Mouse (Mus musculus): Measurements from ENCODE around the gene Srsf5. TPM values are rescaled to one million over a fixed set of nuclear protein-coding genes. Genes with fewer than 3 reads are reported as not detected.
"Not testable (repeated sequence)": the region's sequence is repeated elsewhere in the genome, so short reads cannot be mapped to it uniquely, and the experiment has no call there.

Srsf5 gene
- total RNA-seq, 2 experiments from 2014 or later: 96.9 to 112 TPM

- intact Hi-C loops (cut with DNase I; ENCODE audit: low total_unique reads): no loop called here
- DNase-seq: no peak
Measured at GRCm38 (mm10) chr12:80944204-80944603, 1.1 kb upstream of the Srsf5 start.

GRCm38 (mm10) chr12:80944963-80945333 is 356 bp upstream of the Srsf5 start:
- intact Hi-C loops (cut with DNase I; ENCODE audit: low total_unique reads); DNase-seq: not testable (repeated sequence)

GRCm38 (mm10) chr12:80945996-80946355 is 672 bp downstream of the Srsf5 start:
- peak; percentile 97 for DNase-seq
- intact Hi-C loops (cut with DNase I; ENCODE audit: low total_unique reads): no loop called here

GRCm38 (mm10) chr12:80948202-80948601 is 2.9 kb downstream of the Srsf5 start:
- intact Hi-C loops (cut with DNase I; ENCODE audit: low total_unique reads): no loop called here
- no peak for DNase-seq

DNA sequence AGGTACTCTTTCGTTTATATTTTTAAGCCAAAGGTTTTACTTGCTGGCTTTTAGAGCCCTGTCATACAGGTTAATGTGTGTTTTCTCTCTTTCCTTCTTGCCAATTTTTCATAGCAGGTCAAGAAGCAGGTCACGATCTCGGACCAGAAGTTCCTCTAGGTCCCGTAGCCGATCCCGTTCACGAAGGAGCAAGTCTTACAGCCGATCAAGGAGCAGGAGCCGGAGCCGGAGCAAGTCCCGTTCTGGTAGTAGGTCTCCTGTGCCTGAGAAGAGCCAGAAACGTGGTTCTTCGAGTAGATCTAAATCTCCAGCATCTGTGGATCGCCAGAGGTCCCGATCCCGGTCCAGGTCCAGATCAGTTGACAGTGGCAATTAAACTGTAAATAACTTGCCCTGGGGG is 4.3 kb downstream of the Srsf5 start:
- intact Hi-C loops (cut with DNase I; ENCODE audit: low total_unique reads): not testable (repeated sequence)

DNA sequence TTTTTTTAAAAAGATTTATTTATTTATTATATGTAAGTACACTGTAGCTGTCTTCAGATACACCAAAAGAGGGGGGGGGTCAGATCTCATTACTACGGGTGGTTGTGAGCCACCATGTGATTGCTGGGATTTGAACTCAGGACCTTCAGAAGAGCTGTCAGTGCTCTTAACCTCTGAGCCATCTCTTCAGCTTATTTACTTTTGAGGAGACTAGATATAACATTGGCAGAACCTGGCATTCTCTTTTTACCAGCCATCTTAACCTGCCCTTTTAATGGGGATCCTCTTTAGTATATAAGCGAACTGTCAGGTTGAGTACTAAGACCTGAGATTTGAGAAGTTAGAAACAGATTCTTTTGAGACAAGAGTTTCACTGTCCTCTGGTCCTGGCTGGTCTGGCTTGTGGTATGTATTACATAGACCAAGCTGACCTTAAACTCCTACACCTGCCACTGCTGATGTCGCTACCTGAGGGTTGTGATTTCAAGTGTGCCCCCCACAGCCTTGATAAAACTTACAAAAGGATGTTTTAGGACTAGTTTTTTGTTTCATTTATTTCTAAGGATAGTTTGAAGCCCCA is 6.4 kb downstream of the Srsf5 start:
- DNase-seq: no peak
- intact Hi-C loops (cut with DNase I; ENCODE audit: low total_unique reads): no loop called here

More for the DNA sequence above, 4.3 kb downstream of the Srsf5 start:
- not testable (repeated sequence) for DNase-seq

GRCm38 (mm10) chr12:80952526-80952925 is 7.2 kb downstream of the Srsf5 start:
- intact Hi-C loops (cut with DNase I; ENCODE audit: low total_unique reads): no loop called here
- no peak for DNase-seq

GRCm38 (mm10) chr12:80956039-80956438 is 10.7 kb downstream of the Srsf5 start:
- DNase-seq: no peak
- intact Hi-C loops (cut with DNase I; ENCODE audit: low total_unique reads): no loop called here

DNA sequence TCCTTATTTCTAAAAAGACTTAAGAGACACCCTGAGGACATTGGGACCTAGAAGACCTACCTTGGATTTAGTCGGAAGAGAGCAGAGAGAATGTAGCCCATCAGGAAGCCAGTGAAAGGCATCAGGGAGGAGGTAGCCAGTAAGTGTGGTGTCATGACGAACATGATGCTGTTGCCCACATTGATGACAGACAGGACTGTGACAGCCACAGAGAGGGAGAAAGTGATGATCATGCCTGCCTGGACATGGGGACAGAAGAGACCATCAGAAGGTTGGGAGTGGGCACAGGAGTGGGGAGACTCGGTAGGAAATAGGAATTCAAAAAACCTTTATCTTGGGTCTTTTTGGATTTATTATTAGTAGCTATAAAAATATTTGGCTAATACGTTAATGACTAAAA is 12.7 kb downstream of the Srsf5 start:
- DNase-seq: no peak

GRCm38 (mm10) chr12:80962566-80962965 is 17.3 kb downstream of the Srsf5 start:
- DNase-seq: no peak
- intact Hi-C loops (cut with DNase I; ENCODE audit: low total_unique reads): no loop called here

More for the DNA sequence above, 12.7 kb downstream of the Srsf5 start:
- intact Hi-C loops (cut with DNase I; ENCODE audit: low total_unique reads): no loop called here

GRCm38 (mm10) chr12:80966059-80966838 is 20.9 kb downstream of the Srsf5 start:
- DNase-seq: no peak
- intact Hi-C loops (cut with DNase I; ENCODE audit: low total_unique reads): no loop called here

DNA sequence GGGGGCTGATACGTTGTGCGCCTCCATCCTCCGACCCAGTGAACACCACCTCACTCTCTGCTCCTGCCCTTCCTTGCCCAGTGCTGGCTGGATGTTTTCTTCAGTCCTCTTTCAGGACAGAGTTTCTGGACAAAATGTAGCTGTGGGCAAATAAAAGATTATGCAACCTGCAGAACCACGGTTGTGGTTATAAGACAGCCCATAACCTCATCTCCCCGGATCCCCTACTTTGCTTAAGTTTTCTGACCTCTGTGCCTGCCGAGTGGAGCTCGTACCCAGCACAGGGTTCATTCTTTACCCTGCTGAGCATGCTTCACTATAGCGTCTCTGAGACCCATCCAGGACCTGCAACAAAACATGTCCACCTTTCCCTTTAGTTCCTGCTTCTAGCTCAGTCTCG is 22.6 kb downstream of the Srsf5 start:
- no peak for DNase-seq
- intact Hi-C loops (cut with DNase I; ENCODE audit: low total_unique reads): no loop called here

GRCm38 (mm10) chr12:80968605-80969004 is 23.3 kb downstream of the Srsf5 start, which contains the start of gene Slc10a1:
TSS of gene Slc10a1 (minus strand) at chr12:80968705.
- intact Hi-C loops (cut with DNase I; ENCODE audit: low total_unique reads): no loop called here
- DNase-seq: no peak

DNA sequence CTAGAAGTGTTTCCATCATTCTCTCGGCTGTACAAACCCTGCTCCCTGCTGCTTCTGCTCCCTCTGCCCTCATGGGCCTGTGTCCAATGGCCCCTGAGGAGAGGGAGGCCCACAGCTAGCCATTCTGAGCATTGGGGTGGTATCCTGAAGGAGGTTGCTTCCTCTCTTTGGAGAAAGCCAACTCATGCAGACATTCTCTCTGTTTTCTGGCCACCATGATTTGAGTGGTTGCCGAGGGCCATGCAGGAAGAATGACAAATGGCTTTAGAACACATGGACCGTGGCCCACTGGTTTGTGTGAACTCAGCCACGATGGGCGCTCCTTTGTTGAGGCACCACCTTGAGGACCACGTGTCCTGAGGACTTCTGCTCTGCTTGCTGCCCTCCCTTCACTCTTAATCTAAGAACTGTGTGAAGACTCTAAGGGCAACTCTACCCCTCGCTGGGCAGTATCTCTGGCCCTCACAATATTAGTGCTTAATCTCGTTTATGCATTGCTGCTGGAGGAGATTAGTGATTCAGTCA is 24.9 kb downstream of the Srsf5 start:
- DNase-seq: no peak
- intact Hi-C loops (cut with DNase I; ENCODE audit: low total_unique reads): no loop called here

- DNase-seq: no peak
- intact Hi-C loops (cut with DNase I; ENCODE audit: low total_unique reads): no loop called here
Measured at GRCm38 (mm10) chr12:80971756-80972155, 26.5 kb downstream of the Srsf5 start.

- DNase-seq: no peak
- intact Hi-C loops (cut with DNase I; ENCODE audit: low total_unique reads): no loop called here
Measured at GRCm38 (mm10) chr12:80975939-80976671, 30.8 kb downstream of the Srsf5 start.

GRCm38 (mm10) chr12:80982326-80982725 is 37.0 kb downstream of the Srsf5 start:
- intact Hi-C loops (cut with DNase I; ENCODE audit: low total_unique reads): loop anchor here (2.0 to 5.0 kb wide), 2 partner anchors 198 to 420 kb away; no protein-coding TSS in a partner anchor
- peak; percentile 32 for DNase-seq

DNA sequence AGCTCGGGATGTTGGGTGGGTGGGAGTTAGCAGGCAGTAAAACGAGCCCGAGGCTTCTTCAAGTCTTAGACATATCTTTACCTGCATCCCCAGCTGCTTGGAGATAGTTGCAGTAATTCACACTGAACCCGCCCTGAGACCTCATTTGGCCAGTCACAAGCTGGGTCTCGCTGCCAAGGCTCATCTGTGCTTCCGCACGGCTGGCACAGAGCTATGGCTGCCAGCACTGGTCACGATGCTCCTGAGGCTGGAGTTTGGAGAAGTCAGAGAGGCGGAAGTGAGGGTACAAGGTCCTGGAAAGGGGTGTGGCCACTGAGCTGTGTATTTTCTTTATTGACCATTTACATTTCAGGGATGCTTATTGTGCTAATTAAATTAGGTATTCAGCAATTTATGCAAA is 38.4 kb downstream of the Srsf5 start:
- no peak for DNase-seq
- intact Hi-C loops (cut with DNase I; ENCODE audit: low total_unique reads): loop anchor here (2.0 to 5.0 kb wide), 2 partner anchors 197 to 419 kb away; no protein-coding TSS in a partner anchor

- intact Hi-C loops (cut with DNase I; ENCODE audit: low total_unique reads): no loop called here
- DNase-seq: no peak
Measured at GRCm38 (mm10) chr12:80986628-80987027, 41.3 kb downstream of the Srsf5 start.

- no peak for DNase-seq
- intact Hi-C loops (cut with DNase I; ENCODE audit: low total_unique reads): no loop called here
Measured at GRCm38 (mm10) chr12:80988286-80988685, 43.0 kb downstream of the Srsf5 start.

All from gastrocnemius, postnatal 14 days (tissue).